Mouse (Mus musculus) hindbrain, embryonic 16.5 days (tissue): ENCODE measurements around the gene Camsap1. TPM values are rescaled to one million over a fixed set of nuclear protein-coding genes. Genes with fewer than 3 reads are reported as not detected.

Experiments
- ATAC-seq: fragments of 200-750 bp; cut with Nextera tagmentation; 2 replicates; pipeline ENCODE4 v1.8.0; 2017; ENCODE audit warnings: moderate TSS enrichment, moderate library complexity
- H3K27ac ChIP-seq: fragments of 300-500 bp; sonication (generic); 2 replicates; pipeline ENCODE4 v1.5.1; 2014; ENCODE audit warnings: low read depth, mild to moderate bottlenecking, control low read depth, low read length, moderate library complexity
- H3K27me3 ChIP-seq: fragments of 300-500 bp; sonication (generic); replicated peaks from 2 replicates; pipeline ENCODE4 v1.6.1; 2014; ENCODE audit warnings: low read length; ENCODE audit not compliant: control insufficient read depth, insufficient read depth
- H3K36me3 ChIP-seq: fragments of 300-500 bp; sonication (generic); 2 replicates; pipeline ENCODE4 v1.6.1; 2014; ENCODE audit warnings: mild to moderate bottlenecking, low read length, moderate library complexity, mixed read lengths; ENCODE audit not compliant: control insufficient read depth, insufficient read depth
- H3K4me1 ChIP-seq: fragments of 300-500 bp; sonication (generic); 2 replicates; pipeline ENCODE4 v1.6.1; 2014; ENCODE audit warnings: low read depth, low read length; ENCODE audit not compliant: control insufficient read depth, insufficient read depth
- H3K4me2 ChIP-seq: fragments of 300-500 bp; sonication (generic); 2 replicates; pipeline ENCODE4 v1.6.1; 2014; ENCODE audit warnings: mild to moderate bottlenecking, low read length, control low read depth, moderate library complexity
- H3K4me3 ChIP-seq: fragments of 300-500 bp; sonication (generic); 2 replicates; pipeline ENCODE4 v1.5.1; 2014; ENCODE audit warnings: mild to moderate bottlenecking, low read length, control low read depth, moderate library complexity
- H3K9ac ChIP-seq: fragments of 300-500 bp; sonication (generic); 2 replicates; pipeline ENCODE4 v1.6.1; 2014; ENCODE audit warnings: low read depth, mild to moderate bottlenecking, control low read depth, low read length, moderate library complexity
- H3K9me3 ChIP-seq: fragments of 300-500 bp; sonication (generic); 2 replicates; pipeline ENCODE4 v1.6.1; 2014; ENCODE audit warnings: mild to moderate bottlenecking, low read length, moderate library complexity; ENCODE audit not compliant: control insufficient read depth
- WGBS: fragments of 180-500 bp; shearing (Covaris S2); extraction: QIAGEN DNeasy Blood & Tissue Kit; methylation state at CpG from one replicate; pipeline ENCODE4 v1.1.7; 2014; 5-methylcytosine and 5-hydroxymethylcytosine counted together
- polyA plus RNA-seq: library from polyadenylated mRNA; unstranded; fragments of >200 nt; fragmentation: Nextera tagmentation; extraction: Ambion mirVana; gene quantifications from 2 replicates; pipeline ENCODE4 v1.2.1, GENCODE M21; 2015

Camsap1 gene
- polyA plus RNA-seq, 1 experiment from 2014 or later = 23.6 TPM

DNA sequence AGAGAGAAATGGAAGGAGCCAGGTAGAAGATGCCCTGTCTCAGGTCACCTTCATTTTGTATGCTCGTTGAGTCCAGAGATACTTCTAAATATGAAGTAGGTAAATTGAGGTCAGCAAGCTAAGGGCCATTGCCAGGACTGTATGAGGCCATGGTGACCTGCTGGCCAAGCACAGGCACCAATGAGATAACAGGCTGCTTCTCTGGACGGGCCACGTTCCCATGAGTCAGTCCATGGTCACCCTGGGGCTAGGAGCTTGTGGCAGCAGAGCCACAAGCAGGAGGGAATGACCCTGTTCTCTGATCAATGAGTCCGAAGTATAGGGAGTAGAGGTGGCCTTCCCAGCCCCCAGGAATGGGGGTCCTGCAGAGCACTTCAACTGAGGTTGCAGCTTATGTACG is 68.3 kb downstream of the Camsap1 start:
- Histone ChIP-seq H3K9me3 (no peaks in the 10 kb centered on the region), H3K27ac (no peak overlapping the region), H3K4me2 (no peak overlapping the region), H3K4me1 (no peaks in the 10 kb centered on the region), H3K4me3 (no peak overlapping the region), H3K36me3 (no peaks in the 10 kb centered on the region), H3K27me3 (no peaks in the 10 kb centered on the region), H3K9ac (no peak overlapping the region)
- 86% methylated on average over 5 of the region's 5 CpGs for WGBS
- ATAC-seq = no peak

DNA sequence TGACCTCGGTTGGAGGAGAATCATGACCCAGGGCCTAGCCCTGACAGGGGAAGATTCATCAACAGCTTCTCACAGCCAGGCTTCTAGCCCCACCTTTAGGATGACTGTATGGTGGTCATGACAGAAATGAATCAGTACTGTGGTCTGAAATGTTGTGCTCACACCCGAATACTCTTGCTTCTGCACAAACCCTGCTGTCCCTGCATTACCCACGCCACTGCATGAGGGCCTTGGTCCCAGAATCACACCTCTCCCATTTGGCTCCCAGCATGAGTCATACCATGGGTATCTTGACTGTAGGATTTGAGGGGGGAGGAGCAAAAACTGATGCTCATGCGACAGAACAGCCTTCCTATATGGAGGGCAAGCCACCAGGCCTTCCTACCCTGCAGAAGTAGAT is 68.9 kb downstream of the Camsap1 start:
- H3K9me3 ChIP-seq = no peaks in the 10 kb centered on the region
- no peaks in the 10 kb centered on the region for H3K27me3 ChIP-seq
- WGBS = 82% methylated on average over 4 of the region's 4 CpGs
- no peak for ATAC-seq
- no peaks in the 10 kb centered on the region for H3K36me3 ChIP-seq
- H3K9ac ChIP-seq = no peak overlapping the region
- no peak overlapping the region for H3K4me2 ChIP-seq
- H3K4me3 ChIP-seq = no peak overlapping the region
- H3K27ac ChIP-seq = no peak overlapping the region
- no peaks in the 10 kb centered on the region for H3K4me1 ChIP-seq

DNA sequence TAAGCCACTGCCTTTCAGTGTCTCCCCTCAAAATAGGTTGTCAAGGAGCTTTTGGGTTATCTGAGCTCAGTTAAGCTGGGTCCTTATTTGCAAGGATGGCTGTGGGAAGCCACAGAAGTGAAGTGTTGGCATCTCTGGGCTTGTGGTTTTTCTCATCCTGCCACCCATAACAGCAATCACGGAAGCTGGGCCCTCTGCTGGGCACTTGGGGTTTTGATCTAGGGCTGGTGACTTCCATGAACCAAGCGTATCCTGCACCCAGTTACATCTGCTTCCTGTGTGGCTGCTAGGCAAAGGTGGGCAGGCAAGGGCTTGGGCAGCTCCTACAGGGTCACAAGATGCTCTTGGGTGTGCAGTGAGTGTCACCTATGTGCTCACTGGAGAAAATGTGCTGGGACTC is 69.8 kb downstream of the Camsap1 start:
- Histone ChIP-seq H3K4me3 (no peak overlapping the region), H3K4me1 (no peaks in the 10 kb centered on the region), H3K36me3 (no peaks in the 10 kb centered on the region), H3K9me3 (no peaks in the 10 kb centered on the region), H3K27ac (no peak overlapping the region), H3K4me2 (no peak overlapping the region), H3K9ac (no peak overlapping the region), H3K27me3 (no peaks in the 10 kb centered on the region)
- no peak for ATAC-seq
- WGBS = 61% methylated on average over 2 of the region's 2 CpGs

DNA sequence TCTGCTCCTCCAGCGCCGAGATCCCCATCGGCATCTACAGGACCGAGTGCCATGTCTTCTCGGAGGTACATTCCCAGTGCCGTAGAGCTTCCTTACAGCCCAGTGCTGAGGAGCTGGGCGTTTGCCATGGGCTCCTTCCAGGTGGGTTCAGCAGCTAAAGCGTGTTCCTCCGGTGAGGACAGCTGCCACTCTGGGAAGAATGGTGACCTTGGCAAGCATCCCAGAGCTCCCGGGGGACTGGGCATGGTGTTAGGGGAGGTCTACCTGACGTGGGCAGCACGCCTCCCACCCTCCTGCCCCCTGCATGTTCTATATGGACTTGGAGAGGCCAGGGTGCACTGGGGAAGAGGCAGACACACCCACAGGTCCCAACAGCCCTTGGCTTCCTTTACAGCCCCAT is 73.2 kb downstream of the Camsap1 start:
- Histone ChIP-seq H3K27ac (no peak overlapping the region), H3K9ac (no peak overlapping the region), H3K27me3 (no peaks in the 10 kb centered on the region), H3K9me3 (no peaks in the 10 kb centered on the region), H3K4me1 (no peaks in the 10 kb centered on the region), H3K4me3 (no peak overlapping the region), H3K4me2 (no peak overlapping the region), H3K36me3 (no peaks in the 10 kb centered on the region)
- WGBS = 82% methylated on average over 12 of the region's 12 CpGs
- no peak for ATAC-seq

DNA sequence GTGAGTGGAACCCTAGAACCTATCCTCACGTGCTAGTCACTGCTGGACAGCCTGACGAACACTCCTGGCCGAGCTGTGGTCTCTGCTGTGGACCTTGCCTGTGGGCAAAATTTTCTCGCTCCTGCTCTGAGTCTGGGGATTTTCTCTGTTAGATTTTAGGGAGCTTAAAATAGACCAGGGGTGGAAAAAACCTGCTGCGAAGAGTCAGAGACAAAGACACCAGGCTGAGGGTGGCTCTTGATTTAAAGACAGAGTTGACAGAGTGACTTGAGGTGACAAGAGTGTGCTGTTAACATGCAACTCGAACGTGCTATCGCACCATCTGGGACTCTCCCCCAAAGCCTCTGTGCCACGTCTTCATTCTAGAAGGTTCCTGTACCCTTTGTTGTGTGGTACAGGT is 84.1 kb downstream of the Camsap1 start:
- H3K9me3 ChIP-seq = no peaks in the 10 kb centered on the region
- ATAC-seq = no peak
- no peak overlapping the region for H3K27ac ChIP-seq
- H3K36me3 ChIP-seq = no peaks in the 10 kb centered on the region
- H3K4me2 ChIP-seq = no peak overlapping the region
- H3K4me3 ChIP-seq = no peak overlapping the region
- H3K9ac ChIP-seq = no peak overlapping the region
- H3K27me3 ChIP-seq = no peaks in the 10 kb centered on the region
- WGBS = 85% methylated on average over 9 of the region's 9 CpGs
- H3K4me1 ChIP-seq = no peaks in the 10 kb centered on the region

DNA sequence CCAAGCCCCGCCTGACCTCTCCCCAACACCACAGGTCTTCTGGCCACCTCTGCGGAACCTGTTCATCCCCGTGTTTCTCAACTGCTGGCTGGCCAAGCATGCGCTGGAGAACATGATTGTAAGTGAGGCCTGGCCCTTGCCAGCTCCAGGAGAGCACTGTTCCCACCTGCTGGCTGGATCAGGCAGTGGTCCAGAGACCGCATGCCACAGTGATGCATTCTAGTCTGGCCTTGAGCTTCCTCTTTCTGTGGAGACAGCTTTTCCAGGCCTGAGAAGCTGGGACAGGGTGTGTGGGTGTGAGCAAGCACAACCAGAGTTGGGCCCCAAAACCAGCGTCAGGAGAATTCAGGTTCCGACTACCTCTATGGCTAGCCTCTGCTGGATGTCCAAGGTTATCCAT is 90.6 kb downstream of the Camsap1 start:
- no peak overlapping the region for H3K27ac ChIP-seq
- no peaks in the 10 kb centered on the region for H3K9me3 ChIP-seq
- H3K36me3 ChIP-seq = no peaks in the 10 kb centered on the region
- WGBS = 85% methylated on average over 7 of the region's 7 CpGs
- no peak overlapping the region for H3K4me3 ChIP-seq
- H3K4me2 ChIP-seq = no peak overlapping the region
- no peak overlapping the region for H3K9ac ChIP-seq
- ATAC-seq = no peak
- no peaks in the 10 kb centered on the region for H3K27me3 ChIP-seq
- H3K4me1 ChIP-seq = no peaks in the 10 kb centered on the region

DNA sequence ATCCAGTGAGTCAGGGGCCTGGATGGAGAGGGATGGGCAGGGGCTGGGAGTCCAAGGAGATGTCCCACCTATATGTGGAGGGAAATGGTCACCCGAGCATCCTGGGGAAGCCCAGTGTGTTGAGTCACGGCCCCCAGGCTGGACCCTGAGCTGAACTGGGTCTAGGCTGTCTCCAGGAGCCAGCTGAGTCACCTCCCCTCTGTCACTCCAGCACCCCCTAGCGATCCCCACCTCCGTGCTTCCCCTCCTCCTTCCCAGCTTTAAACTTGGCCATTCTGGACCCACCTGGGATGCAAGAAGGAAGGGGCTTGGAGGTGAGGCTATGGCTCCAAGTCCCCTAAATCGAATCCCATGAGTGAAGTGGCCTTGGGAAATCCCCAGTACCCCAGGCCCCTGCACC is 94.9 kb downstream of the Camsap1 start:
- Histone ChIP-seq H3K4me1 (no peaks in the 10 kb centered on the region), H3K36me3 (no peaks in the 10 kb centered on the region), H3K4me2 (no peak overlapping the region), H3K9ac (no peak overlapping the region), H3K27me3 (no peaks in the 10 kb centered on the region), H3K4me3 (no peak overlapping the region), H3K9me3 (no peaks in the 10 kb centered on the region), H3K27ac (no peak overlapping the region)
- no peak for ATAC-seq
- WGBS = 61% methylated on average over 5 of the region's 5 CpGs

DNA sequence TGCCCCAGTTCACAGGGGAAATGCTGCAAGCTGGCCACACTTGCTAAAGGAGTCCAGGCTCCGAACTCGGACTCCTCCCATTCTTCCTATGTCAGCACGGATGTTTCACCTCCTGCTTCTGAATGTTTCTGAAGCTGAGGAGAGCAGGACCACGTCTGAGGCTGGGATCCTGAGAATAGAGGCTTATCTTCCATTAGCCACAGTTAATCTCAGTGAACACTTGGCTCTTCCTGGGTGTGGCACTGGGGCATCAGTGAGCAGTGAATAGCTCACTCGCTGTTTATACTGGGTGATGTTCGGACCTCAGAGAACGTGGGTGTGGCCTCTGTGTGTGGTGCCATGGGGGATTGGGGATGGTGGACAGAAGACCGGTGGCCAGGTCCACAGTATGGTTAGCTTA is 95.9 kb downstream of the Camsap1 start:
- H3K4me1 ChIP-seq = no peaks in the 10 kb centered on the region
- H3K4me3 ChIP-seq = no peak overlapping the region
- 75% methylated on average over 8 of the region's 8 CpGs for WGBS
- no peak overlapping the region for H3K9ac ChIP-seq
- no peaks in the 10 kb centered on the region for H3K36me3 ChIP-seq
- H3K4me2 ChIP-seq = no peak overlapping the region
- no peak for ATAC-seq
- no peak overlapping the region for H3K27ac ChIP-seq
- no peaks in the 10 kb centered on the region for H3K27me3 ChIP-seq
- H3K9me3 ChIP-seq = no peaks in the 10 kb centered on the region

DNA sequence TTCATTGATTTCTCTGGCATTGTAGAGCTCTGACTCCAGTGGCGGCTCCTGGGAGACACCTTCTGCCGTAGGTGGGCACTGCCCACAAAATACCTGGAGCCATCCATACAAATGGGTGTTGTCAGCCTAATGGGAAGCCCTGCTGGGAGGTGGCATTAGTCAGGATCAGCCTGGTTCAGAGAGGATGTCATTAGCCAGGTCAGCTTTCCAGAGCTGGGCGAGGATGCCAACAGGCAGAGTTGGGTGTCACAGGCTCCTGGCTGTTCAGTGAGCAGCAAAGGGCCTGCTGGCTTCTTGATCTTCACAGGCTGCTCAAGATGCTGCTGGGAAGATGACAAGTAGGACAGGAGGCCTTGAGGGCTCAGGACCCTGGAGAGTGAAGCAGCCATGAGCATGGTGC is 98.3 kb downstream of the Camsap1 start:
- H3K27ac ChIP-seq = no peak overlapping the region
- H3K36me3 ChIP-seq = no peaks in the 10 kb centered on the region
- H3K4me2 ChIP-seq = no peak overlapping the region
- H3K9ac ChIP-seq = no peak overlapping the region
- no peaks in the 10 kb centered on the region for H3K4me1 ChIP-seq
- no peak overlapping the region for H3K4me3 ChIP-seq
- no peaks in the 10 kb centered on the region for H3K27me3 ChIP-seq
- H3K9me3 ChIP-seq = no peaks in the 10 kb centered on the region
- no peak for ATAC-seq
- WGBS = 81% methylated on average over 3 of the region's 3 CpGs

DNA sequence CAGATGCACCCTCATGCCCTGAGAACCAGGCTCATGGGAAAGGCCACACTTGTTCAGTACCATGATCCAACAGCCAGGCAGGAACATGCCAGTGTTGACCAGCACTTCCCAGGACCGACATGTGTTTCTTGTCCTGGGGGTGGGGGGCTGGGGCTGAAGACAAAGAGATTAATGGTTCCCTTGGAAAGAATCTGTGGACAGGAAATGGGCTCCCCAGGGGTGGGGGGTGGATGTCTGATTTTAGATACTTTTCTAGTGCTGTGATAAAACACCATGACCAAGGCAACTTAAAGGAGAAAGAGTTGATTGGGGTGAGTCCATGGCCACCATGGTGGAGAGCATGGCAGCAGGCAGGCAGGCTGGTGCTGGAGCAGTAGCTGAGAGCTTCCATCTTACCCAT is 100.8 kb downstream of the Camsap1 start:
- WGBS = 45% methylated on average over 1 of the region's 1 CpGs
- H3K36me3 ChIP-seq = no peaks in the 10 kb centered on the region
- no peak for ATAC-seq

More for the DNA sequence above, 100.8 kb downstream of the Camsap1 start:
- H3K9ac ChIP-seq = no peak overlapping the region
- peaks cover 12% of the 10 kb centered on the region for H3K4me1 ChIP-seq
- no peak overlapping the region for H3K4me2 ChIP-seq
- no peak overlapping the region for H3K4me3 ChIP-seq
- no peaks in the 10 kb centered on the region for H3K9me3 ChIP-seq
- no peaks in the 10 kb centered on the region; the same call in 1 of the 2 replicates for H3K27me3 ChIP-seq
- no peak overlapping the region for H3K27ac ChIP-seq
